Mouse (Mus musculus): ENCODE results near the gene Smyd4. TPM values are rescaled to one million over a fixed set of nuclear protein-coding genes. Genes with fewer than 3 reads are reported as not detected.
A peak's percentile ranks its signal among the peaks of the same experiment; 100 is the strongest.
"Not testable (repeated sequence)": the region's sequence is repeated elsewhere in the genome, so short reads cannot be mapped to it uniquely, and the experiment has no call there.

Gene Smyd4
- polyA plus RNA-seq, 1 experiment from 2014 or later: 16.9 TPM

DNA sequence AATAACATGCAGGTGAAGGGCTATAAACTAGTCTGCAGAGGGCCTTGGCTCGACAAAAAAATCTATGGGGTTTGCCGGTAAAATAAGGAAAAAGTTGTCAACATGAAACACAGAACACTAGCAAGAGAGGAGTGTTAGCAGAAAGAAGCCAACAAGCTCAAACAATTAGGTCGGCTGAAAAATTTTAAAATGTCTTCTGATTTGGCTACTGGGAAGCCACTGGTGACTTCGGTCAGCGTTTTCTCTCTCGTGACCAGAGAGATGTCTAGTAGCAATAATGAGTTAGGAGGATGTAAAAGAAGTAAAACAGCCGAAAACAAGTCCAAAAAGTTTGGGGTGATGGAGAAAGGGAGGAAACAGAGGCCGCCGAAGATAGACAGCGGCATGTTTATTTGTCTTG, 637 bp upstream of the Smyd4 start:
- peak overlapping the region; percentile 83 for H3K4me2 ChIP-seq (replicated peaks)
- H3K4me1 ChIP-seq: peaks cover 41% of the 10 kb centered on the region
- H3K9ac ChIP-seq: peak overlapping the region; percentile 87
- no peaks in the 10 kb centered on the region for H3K27me3 ChIP-seq
- no peak overlapping the region for H3K27ac ChIP-seq
- 1% methylated on average over 10 of the region's 10 CpGs for WGBS
- ATAC-seq (ENCODE audit: low FRiP score, low read depth): no peak
- H3K9me3 ChIP-seq: no peaks in the 10 kb centered on the region; the same call in 1 of the 2 replicates
- H3K4me3 ChIP-seq: peak overlapping the region; percentile 86
- peaks cover 10% of the 10 kb centered on the region; the same call in 1 of the 2 replicates for H3K36me3 ChIP-seq

- peak overlapping the region; percentile 87 for H3K9ac ChIP-seq
- peak overlapping the region; percentile 83 for H3K4me2 ChIP-seq (replicated peaks)
- H3K4me3 ChIP-seq: peak overlapping the region; percentile 86
- peak overlapping the region; percentile 73; the same call in 1 of the 2 replicates for H3K27ac ChIP-seq
- no peak for ATAC-seq (ENCODE audit: low FRiP score, low read depth)
- no peaks in the 10 kb centered on the region; the same call in 1 of the 2 replicates for H3K9me3 ChIP-seq
- 42% methylated on average over 10 of the region's 10 CpGs for WGBS
- H3K4me1 ChIP-seq: peaks cover 41% of the 10 kb centered on the region
- H3K36me3 ChIP-seq: peaks cover 14% of the 10 kb centered on the region
- no peaks in the 10 kb centered on the region for H3K27me3 ChIP-seq
Measured at GRCm38 (mm10) chr11:75348890-75349261, 643 bp downstream of the Smyd4 start.

DNA sequence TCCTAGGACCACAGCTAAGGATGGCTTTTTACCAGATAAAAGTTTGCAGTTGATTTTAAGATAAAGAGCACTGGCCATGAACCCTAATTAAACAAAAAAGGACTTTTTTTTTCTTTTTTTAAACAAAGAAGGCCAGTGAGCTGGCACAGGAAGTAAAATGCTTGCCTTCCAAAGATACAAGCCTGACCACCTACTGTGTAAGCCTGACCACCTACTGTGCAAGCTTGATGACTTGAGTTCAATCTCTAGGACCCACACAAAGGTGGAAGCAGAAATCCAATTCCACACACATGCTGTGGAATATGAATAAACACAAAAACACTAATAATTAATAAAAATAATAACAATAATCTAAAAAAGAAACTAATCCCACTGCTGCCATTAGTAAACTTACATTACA, 3.0 kb downstream of the Smyd4 start:
- Histone ChIP-seq H3K27me3 (no peaks in the 10 kb centered on the region), H3K9me3 (no peaks in the 10 kb centered on the region), H3K4me2 (replicated peaks) (no peak overlapping the region), H3K27ac (no peak overlapping the region), H3K4me3 (no peak overlapping the region), H3K36me3 (peaks cover 25% of the 10 kb centered on the region), H3K9ac (0 out of 2 replicates have a peak overlapping the region, but pooled peaks have one; percentile 19), H3K4me1 (peaks cover 29% of the 10 kb centered on the region)
- ATAC-seq (ENCODE audit: low FRiP score, low read depth): no peak

GRCm38 (mm10) chr11:75355475-75355874, 7.2 kb downstream of the Smyd4 start:
- Histone ChIP-seq H3K27ac (no peak overlapping the region), H3K4me3 (no peak overlapping the region), H3K4me1 (0 out of 2 replicates have a peak, but pooled peaks cover 4% of the 10 kb centered on the region), H3K36me3 (peaks cover 25% of the 10 kb centered on the region), H3K4me2 (replicated peaks) (no peak overlapping the region), H3K9me3 (no peaks in the 10 kb centered on the region), H3K9ac (no peak overlapping the region), H3K27me3 (no peaks in the 10 kb centered on the region)
- no peak for ATAC-seq (ENCODE audit: low FRiP score, low read depth)
- 98% methylated on average over 1 of the region's 1 CpGs for WGBS

- Histone ChIP-seq H3K4me2 (replicated peaks) (no peak overlapping the region), H3K9me3 (no peaks in the 10 kb centered on the region), H3K27ac (no peak overlapping the region), H3K4me1 (no peaks in the 10 kb centered on the region), H3K9ac (no peak overlapping the region), H3K27me3 (no peaks in the 10 kb centered on the region), H3K36me3 (no peaks in the 10 kb centered on the region), H3K4me3 (no peak overlapping the region)
- WGBS: 77% methylated on average over 1 of the region's 1 CpGs
- no peak for ATAC-seq (ENCODE audit: low FRiP score, low read depth)
Measured at GRCm38 (mm10) chr11:75377125-75377524, 28.9 kb downstream of the Smyd4 start.

- not testable (repeated sequence) for ATAC-seq (ENCODE audit: low FRiP score, low read depth); H3K9ac ChIP-seq; H3K4me1 ChIP-seq; H3K9me3 ChIP-seq; H3K4me2 ChIP-seq (replicated peaks); H3K36me3 ChIP-seq; H3K27ac ChIP-seq; H3K27me3 ChIP-seq; H3K4me3 ChIP-seq
- 94% methylated on average over 2 of the region's 2 CpGs for WGBS
Measured at GRCm38 (mm10) chr11:75378786-75379185, 30.6 kb downstream of the Smyd4 start.

GRCm38 (mm10) chr11:75383529-75383928, 35.3 kb downstream of the Smyd4 start:
- not testable (repeated sequence) for ATAC-seq (ENCODE audit: low FRiP score, low read depth); H3K9ac ChIP-seq; H3K9me3 ChIP-seq; H3K27me3 ChIP-seq; H3K27ac ChIP-seq; H3K4me1 ChIP-seq; H3K4me2 ChIP-seq (replicated peaks); H3K4me3 ChIP-seq
- peaks cover 13% of the 10 kb centered on the region for H3K36me3 ChIP-seq
- WGBS: 63% methylated on average over 3 of the region's 3 CpGs

- no peak for ATAC-seq (ENCODE audit: low FRiP score, low read depth)
- WGBS: 83% methylated on average over 1 of the region's 1 CpGs
- 0 out of 2 replicates have a peak, but pooled peaks cover 3% of the 10 kb centered on the region for H3K9me3 ChIP-seq
Measured at GRCm38 (mm10) chr11:75395611-75396010, 47.4 kb downstream of the Smyd4 start.

GRCm38 (mm10) chr11:75397452-75397851, 49.2 kb downstream of the Smyd4 start:
- Histone ChIP-seq H3K27ac (no peak overlapping the region), H3K9me3 (0 out of 2 replicates have a peak, but pooled peaks cover 3% of the 10 kb centered on the region), H3K27me3 (no peaks in the 10 kb centered on the region), H3K36me3 (peaks cover 17% of the 10 kb centered on the region), H3K4me1 (no peaks in the 10 kb centered on the region), H3K4me2 (replicated peaks) (no peak overlapping the region), H3K9ac (no peak overlapping the region), H3K4me3 (no peak overlapping the region)
- no peak for ATAC-seq (ENCODE audit: low FRiP score, low read depth)
- 74% methylated on average over 7 of the region's 7 CpGs for WGBS

More at GRCm38 (mm10) chr11:75395611-75396010, 47.4 kb downstream of the Smyd4 start:
- no peak overlapping the region for H3K4me3 ChIP-seq
- H3K4me1 ChIP-seq: no peaks in the 10 kb centered on the region
- H3K27me3 ChIP-seq: no peaks in the 10 kb centered on the region
- peaks cover 14% of the 10 kb centered on the region for H3K36me3 ChIP-seq
- H3K4me2 ChIP-seq (replicated peaks): no peak overlapping the region
- no peak overlapping the region for H3K27ac ChIP-seq
- H3K9ac ChIP-seq: no peak overlapping the region

GRCm38 (mm10) chr11:75399411-75399841, 51.2 kb downstream of the Smyd4 start:
- ATAC-seq (ENCODE audit: low FRiP score, low read depth): no peak
- Histone ChIP-seq H3K27me3 (no peaks in the 10 kb centered on the region), H3K4me1 (no peaks in the 10 kb centered on the region), H3K27ac (no peak overlapping the region), H3K9ac (no peak overlapping the region), H3K4me2 (replicated peaks) (no peak overlapping the region), H3K9me3 (0 out of 2 replicates have a peak, but pooled peaks cover 3% of the 10 kb centered on the region), H3K36me3 (peaks cover 22% of the 10 kb centered on the region), H3K4me3 (no peak overlapping the region)
- WGBS: 79% methylated on average over 11 of the region's 11 CpGs

- WGBS: 74% methylated on average over 9 of the region's 9 CpGs
Measured at GRCm38 (mm10) chr11:75400099-75400498, 51.9 kb downstream of the Smyd4 start.

DNA sequence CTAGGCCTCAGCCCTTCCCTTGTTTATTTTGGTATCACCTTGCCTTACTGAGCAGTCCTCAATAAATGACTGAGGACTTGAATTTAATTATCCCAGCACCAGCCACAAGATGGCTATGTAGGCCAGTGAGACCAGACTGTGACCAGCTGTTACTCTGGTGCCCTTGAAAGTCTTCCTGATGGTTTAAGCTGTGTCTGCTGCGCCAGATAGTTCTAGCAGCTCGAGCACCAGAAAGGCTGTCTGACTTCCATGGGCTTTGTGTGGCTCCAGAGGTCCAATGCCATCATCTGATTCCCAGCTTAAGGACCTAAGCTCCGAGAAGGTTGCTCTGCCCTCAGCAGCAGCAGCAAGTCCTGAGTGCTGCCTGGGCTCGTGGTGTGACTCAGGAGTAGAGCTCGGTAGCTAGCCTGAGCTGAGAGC, 54.0 kb downstream of the Smyd4 start:
- Histone ChIP-seq H3K9me3 (no peaks in the 10 kb centered on the region), H3K4me2 (replicated peaks) (no peak overlapping the region), H3K4me3 (no peak overlapping the region), H3K27ac (no peak overlapping the region), H3K27me3 (no peaks in the 10 kb centered on the region), H3K4me1 (no peaks in the 10 kb centered on the region), H3K9ac (no peak overlapping the region), H3K36me3 (peaks cover 22% of the 10 kb centered on the region)
- 58% methylated on average over 5 of the region's 5 CpGs for WGBS
- ATAC-seq (ENCODE audit: low FRiP score, low read depth): no peak

More at GRCm38 (mm10) chr11:75400099-75400498, 51.9 kb downstream of the Smyd4 start:
- no peak overlapping the region for H3K4me2 ChIP-seq (replicated peaks)
- H3K27me3 ChIP-seq: no peaks in the 10 kb centered on the region
- H3K4me1 ChIP-seq: no peaks in the 10 kb centered on the region
- peaks cover 22% of the 10 kb centered on the region for H3K36me3 ChIP-seq
- ATAC-seq (ENCODE audit: low FRiP score, low read depth): no peak
- no peak overlapping the region for H3K27ac ChIP-seq
- H3K9me3 ChIP-seq: no peaks in the 10 kb centered on the region
- H3K4me3 ChIP-seq: no peak overlapping the region
- H3K9ac ChIP-seq: no peak overlapping the region
